Mouse (Mus musculus) spleen, adult 12 weeks (tissue): Measurements from ENCODE around the gene Parm1.

Experiments used
- DNase-seq: peaks from one replicate; pipeline ENCODE4 v3.0.0; 2022; ENCODE audit warnings: low spot score

Gene Parm1

GRCm38 (mm10) chr5:91517480-91518301 is at the start of gene Parm1:
TSS of gene Parm1 (plus strand) at chr5:91517615.
- no peak for DNase-seq

- no peak for DNase-seq
Observed at GRCm38 (mm10) chr5:91475241-91475640, 42.2 kb upstream of the Parm1 start.

- no peak for DNase-seq
Observed at GRCm38 (mm10) chr5:91476863-91477262, 40.6 kb upstream of the Parm1 start.

- DNase-seq = no peak
Observed at GRCm38 (mm10) chr5:91478673-91479072, 38.7 kb upstream of the Parm1 start.

- no peak for DNase-seq
Observed at GRCm38 (mm10) chr5:91480129-91480528, 37.3 kb upstream of the Parm1 start.

GRCm38 (mm10) chr5:91484324-91484723 is 33.1 kb upstream of the Parm1 start:
- no peak for DNase-seq

GRCm38 (mm10) chr5:91494456-91494855 is 23.0 kb upstream of the Parm1 start:
- no peak for DNase-seq

- DNase-seq = no peak
Observed at GRCm38 (mm10) chr5:91501361-91501760, 16.1 kb upstream of the Parm1 start.

GRCm38 (mm10) chr5:91502366-91502765 is 15.0 kb upstream of the Parm1 start:
- no peak for DNase-seq

- DNase-seq = no peak
Observed at GRCm38 (mm10) chr5:91504320-91504922, 13.0 kb upstream of the Parm1 start.

GRCm38 (mm10) chr5:91517077-91517476 is 338 bp upstream of the Parm1 start:
- DNase-seq = no peak

GRCm38 (mm10) chr5:91518302-91518790 is 931 bp downstream of the Parm1 start:
- no peak for DNase-seq

- no peak for DNase-seq
Observed at GRCm38 (mm10) chr5:91518946-91519345, 1.5 kb downstream of the Parm1 start.

GRCm38 (mm10) chr5:91519521-91519920 is 2.1 kb downstream of the Parm1 start:
- DNase-seq = no peak

- no peak for DNase-seq
Observed at GRCm38 (mm10) chr5:91532748-91533496, 15.5 kb downstream of the Parm1 start.

- no peak for DNase-seq
Observed at GRCm38 (mm10) chr5:91559071-91559610, 41.7 kb downstream of the Parm1 start.

GRCm38 (mm10) chr5:91559711-91560110 is 42.3 kb downstream of the Parm1 start:
- DNase-seq = no peak

- DNase-seq = no peak
Observed at GRCm38 (mm10) chr5:91561394-91561793, 44.0 kb downstream of the Parm1 start.

GRCm38 (mm10) chr5:91562486-91562885 is 45.1 kb downstream of the Parm1 start:
- no peak for DNase-seq

- DNase-seq = no peak
Observed at GRCm38 (mm10) chr5:91564054-91564453, 46.6 kb downstream of the Parm1 start.

- DNase-seq = no peak
Observed at GRCm38 (mm10) chr5:91565458-91565857, 48.0 kb downstream of the Parm1 start.

- DNase-seq = no peak
Observed at GRCm38 (mm10) chr5:91566591-91566990, 49.2 kb downstream of the Parm1 start.
